Mouse (Mus musculus) cerebellum, adult 9-11 months (tissue): Measurements from ENCODE around the gene Trpv5.

Experiments used
- DNase-seq: peaks from one replicate; pipeline ENCODE4 v3.0.0; 2022

Gene Trpv5

GRCm38 (mm10) chr6:41680669-41681068, at the start of gene Trpv5:
TSS of gene Trpv5 (minus strand) at chr6:41680769.
- DNase-seq, result no peak

GRCm38 (mm10) chr6:41727989-41728609, 47.5 kb upstream of the Trpv5 start:
- DNase-seq, result no peak

- no peak for DNase-seq
These were observed 40.9 kb upstream of the Trpv5 start for GRCm38 (mm10) chr6:41721430-41721829.

GRCm38 (mm10) chr6:41710281-41710680, 29.7 kb upstream of the Trpv5 start:
- no peak for DNase-seq

- DNase-seq, result no peak
These were observed 25.7 kb upstream of the Trpv5 start for GRCm38 (mm10) chr6:41706275-41706674.

- DNase-seq, result no peak
These were observed 23.6 kb upstream of the Trpv5 start, which contains the start of gene Kel for GRCm38 (mm10) chr6:41704123-41704522. TSS of gene Kel (minus strand) at chr6:41704339.

GRCm38 (mm10) chr6:41702928-41703327, 22.4 kb upstream of the Trpv5 start:
- DNase-seq, result no peak

GRCm38 (mm10) chr6:41701245-41701644, 20.7 kb upstream of the Trpv5 start:
- DNase-seq, result no peak

GRCm38 (mm10) chr6:41694407-41694806, 13.8 kb upstream of the Trpv5 start:
- DNase-seq, result no peak

- DNase-seq, result no peak
These were observed 11.6 kb upstream of the Trpv5 start for GRCm38 (mm10) chr6:41692200-41692599.

GRCm38 (mm10) chr6:41685596-41685995, 5.0 kb upstream of the Trpv5 start:
- DNase-seq, result no peak

- DNase-seq, result no peak
These were observed 4.3 kb upstream of the Trpv5 start for GRCm38 (mm10) chr6:41684911-41685310.

GRCm38 (mm10) chr6:41684131-41684530, 3.6 kb upstream of the Trpv5 start, which contains the start of gene Llcfc1:
TSS of gene Llcfc1 (plus strand) at chr6:41684431.
- no peak for DNase-seq

GRCm38 (mm10) chr6:41681656-41682055, 1.1 kb upstream of the Trpv5 start:
- DNase-seq, result no peak

- DNase-seq, result no peak
These were observed 4.0 kb downstream of the Trpv5 start for GRCm38 (mm10) chr6:41676530-41676929.

GRCm38 (mm10) chr6:41662320-41662719, 18.2 kb downstream of the Trpv5 start:
- DNase-seq, result no peak

- DNase-seq, result no peak
These were observed 22.1 kb downstream of the Trpv5 start for GRCm38 (mm10) chr6:41658487-41658886.

- no peak for DNase-seq
These were observed 25.9 kb downstream of the Trpv5 start for GRCm38 (mm10) chr6:41654648-41655047.

- no peak for DNase-seq
These were observed 27.4 kb downstream of the Trpv5 start for GRCm38 (mm10) chr6:41653173-41653572.

GRCm38 (mm10) chr6:41646672-41647071, 33.9 kb downstream of the Trpv5 start:
- DNase-seq, result no peak

- no peak for DNase-seq
These were observed 34.3 kb downstream of the Trpv5 start for GRCm38 (mm10) chr6:41646220-41646619.

- DNase-seq, result no peak
These were observed 37.3 kb downstream of the Trpv5 start for GRCm38 (mm10) chr6:41643227-41643626.

- no peak for DNase-seq
These were observed 37.8 kb downstream of the Trpv5 start for GRCm38 (mm10) chr6:41642765-41643164.

GRCm38 (mm10) chr6:41641173-41641866, 39.2 kb downstream of the Trpv5 start:
- no peak for DNase-seq

GRCm38 (mm10) chr6:41640449-41640848, 40.1 kb downstream of the Trpv5 start:
- no peak for DNase-seq
